Mouse (Mus musculus) thymus, postnatal 10 days (tissue): ENCODE measurements around the gene Rbms3.

Source experiments
- DNase-seq, 2 experiments: peaks; one replicate each; pipeline ENCODE4 v3.0.0; 2021; ENCODE audit warnings: low spot score in 2 of 2

Rbms3 gene

DNA sequence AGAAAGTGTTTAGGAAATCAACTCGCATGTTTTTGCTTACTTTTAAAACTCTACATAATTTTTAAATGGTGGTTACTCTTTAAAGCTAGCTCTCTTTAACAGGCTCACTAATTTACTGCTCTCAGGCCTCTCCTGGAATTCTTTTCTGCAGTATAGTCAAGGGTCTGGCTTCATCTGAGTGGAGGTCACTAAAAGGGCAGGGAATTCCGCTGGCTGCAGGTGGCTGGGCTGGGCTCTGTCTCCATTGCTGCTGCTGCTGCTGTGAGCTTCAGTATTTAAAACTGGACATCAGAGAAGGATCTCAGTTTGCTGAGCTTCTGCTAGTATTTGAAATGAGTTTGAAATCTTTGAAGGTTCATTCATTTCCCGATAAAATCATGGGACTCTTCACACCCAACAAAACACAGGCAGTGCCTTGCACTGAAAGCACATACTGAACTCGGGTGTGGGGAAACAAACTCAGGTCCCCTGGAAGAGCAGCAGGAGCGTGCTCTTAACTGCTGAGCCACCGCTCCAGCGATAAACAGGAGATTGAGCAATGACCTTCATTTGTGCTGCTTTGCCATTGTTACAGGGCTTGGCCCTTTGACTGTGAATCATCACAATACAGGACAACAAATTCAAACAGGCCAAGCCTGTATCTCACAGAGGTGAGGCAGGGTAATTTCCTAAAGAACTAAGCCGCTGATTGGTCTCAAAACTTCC is 990.0 kb downstream of the Rbms3 start:
- DNase-seq: no peak

- no peak for DNase-seq
Measured at GRCm38 (mm10) chr9:116633786-116634185, 995.9 kb downstream of the Rbms3 start.

DNA sequence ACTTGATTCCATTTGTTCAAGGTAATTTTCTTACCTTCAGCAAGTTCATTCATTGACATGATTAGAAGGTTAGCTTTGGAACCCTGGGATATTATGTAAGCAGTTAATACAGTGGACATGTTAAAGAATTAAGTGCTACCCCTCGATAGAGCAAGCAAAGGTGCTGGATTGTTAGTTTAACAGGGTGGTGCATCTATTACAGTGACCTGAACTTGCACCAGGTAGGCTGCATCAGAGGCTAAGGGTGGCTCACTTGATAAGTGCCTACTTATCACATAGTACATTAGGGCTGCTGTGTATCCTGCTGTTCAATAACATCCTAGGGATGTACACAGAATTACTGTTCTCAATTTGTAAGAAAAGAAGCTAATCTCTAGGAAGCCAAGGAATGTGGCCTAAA is 996.6 kb downstream of the Rbms3 start:
- no peak for DNase-seq

GRCm38 (mm10) chr9:116631816-116632215 is 997.9 kb downstream of the Rbms3 start:
- DNase-seq: no peak

GRCm38 (mm10) chr9:116630805-116631204 is 998.9 kb downstream of the Rbms3 start:
- no peak for DNase-seq

DNA sequence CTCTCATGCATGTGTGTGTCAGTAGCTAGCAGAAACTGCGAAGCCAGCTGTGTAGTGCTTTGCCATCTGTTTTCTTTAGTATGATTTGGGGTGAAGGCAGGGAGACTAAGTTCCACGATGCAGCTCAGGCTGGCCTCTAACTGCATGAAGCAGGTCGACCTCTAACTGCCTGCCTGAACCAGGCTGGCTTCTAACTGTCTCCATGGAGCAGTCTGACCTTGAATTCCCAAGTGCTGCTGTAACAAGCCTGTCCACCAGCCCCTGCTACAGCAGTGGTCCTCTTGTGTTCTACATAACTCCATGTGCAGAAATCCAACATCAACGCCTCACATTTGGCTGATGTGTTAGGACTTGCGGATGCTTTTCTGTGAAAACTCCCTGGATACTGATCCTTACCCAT is 1009.3 kb downstream of the Rbms3 start:
- DNase-seq: no peak

DNA sequence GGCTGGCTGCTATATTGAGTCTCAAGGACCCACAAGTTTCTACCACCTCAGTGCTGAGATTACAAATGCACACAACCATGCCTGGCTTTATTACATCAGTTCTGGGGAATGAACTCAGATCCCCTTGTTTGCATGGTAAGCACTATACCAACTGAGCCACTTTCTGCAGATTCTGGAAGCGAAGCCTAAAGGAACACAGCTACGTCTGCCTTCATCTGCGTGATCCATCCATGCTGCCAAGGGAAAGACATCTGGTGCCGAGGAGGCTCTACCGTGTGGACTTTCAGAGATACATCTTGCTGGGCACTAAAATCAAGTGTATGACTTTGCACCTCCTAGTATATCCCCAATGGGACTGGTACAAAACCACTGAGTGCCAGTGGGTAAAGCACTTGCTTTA is 1010.8 kb downstream of the Rbms3 start:
- no peak for DNase-seq

DNA sequence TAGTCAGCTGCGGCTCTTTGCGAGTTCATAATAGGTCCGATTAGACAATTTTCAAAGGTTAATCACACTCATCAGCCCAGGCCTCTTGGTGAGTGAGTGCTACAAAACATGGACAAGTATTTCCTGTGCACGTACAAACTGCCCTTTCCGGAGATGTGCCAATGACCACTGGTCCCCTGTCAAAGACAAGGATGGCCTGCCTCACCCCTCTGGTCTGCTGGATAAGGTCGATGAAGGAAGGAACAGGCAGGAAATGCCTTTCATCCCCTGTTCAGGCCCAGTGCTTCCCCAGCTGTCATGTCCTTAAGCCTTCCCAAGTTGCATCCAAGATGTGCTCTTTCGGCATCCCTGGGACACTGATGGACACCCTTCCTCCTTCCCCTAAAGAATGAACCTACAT is 1016.4 kb downstream of the Rbms3 start:
- no peak for DNase-seq

DNA sequence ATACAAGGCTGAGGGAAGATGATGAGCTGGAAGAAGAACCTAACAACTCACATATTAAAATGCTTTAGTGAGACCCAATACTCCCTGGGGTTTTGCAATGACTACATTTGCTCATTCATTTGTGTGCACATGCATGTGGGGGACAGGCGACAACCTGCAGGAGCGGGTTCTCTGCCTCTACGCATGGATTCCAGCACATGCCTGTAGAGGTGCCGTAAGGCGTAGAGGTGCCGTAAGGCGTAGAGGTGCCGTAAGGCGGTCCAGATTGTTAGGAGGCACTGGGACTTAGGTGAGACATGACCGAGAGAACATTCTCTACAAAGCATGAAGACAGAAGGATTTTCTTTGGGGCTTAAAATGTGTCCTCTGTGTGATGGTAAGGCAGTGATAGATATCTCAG is 1033.7 kb downstream of the Rbms3 start:
- no peak for DNase-seq

GRCm38 (mm10) chr9:116592486-116592885 is 1037.2 kb downstream of the Rbms3 start:
- no peak for DNase-seq

- DNase-seq: no peak
Measured at GRCm38 (mm10) chr9:116591071-116591470, 1038.6 kb downstream of the Rbms3 start.

DNA sequence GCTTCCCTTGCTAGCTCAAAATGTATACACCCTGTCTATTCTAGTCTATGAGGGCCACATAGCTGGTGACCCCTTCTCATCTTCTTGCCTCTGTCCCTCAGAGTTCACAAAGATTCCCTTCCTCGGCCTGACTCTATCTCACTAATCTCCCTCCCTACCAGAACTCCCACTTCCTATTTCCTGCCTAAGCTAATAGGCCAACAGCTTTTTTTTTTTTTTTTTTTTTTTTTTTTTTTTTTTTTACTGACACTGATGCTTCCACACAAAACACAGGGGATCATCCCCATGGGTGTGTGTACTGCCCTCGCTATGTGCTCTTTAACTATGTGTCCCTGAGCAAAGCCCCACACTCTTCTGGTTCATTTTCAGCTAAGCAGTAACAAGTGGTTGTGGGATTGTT is 1060.0 kb downstream of the Rbms3 start:
- DNase-seq: no peak

DNA sequence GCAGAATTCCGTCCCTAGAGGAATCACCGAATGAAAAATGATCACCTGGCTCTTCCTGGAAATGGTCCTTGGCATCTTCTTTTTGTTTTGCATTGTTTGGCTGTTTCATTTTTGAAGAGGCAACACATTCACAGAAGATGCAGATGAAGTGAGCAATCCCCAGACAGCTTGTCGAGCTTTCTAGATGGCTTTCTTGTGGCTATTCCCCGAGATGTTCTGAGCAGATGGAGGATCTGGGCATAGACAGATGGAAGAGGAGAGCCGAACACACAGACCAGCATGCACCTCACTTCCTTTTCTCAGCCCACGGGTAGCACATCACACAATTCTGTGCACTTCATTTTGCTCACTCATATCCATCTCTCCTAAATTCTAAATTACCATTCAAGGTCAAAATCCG is 1063.0 kb downstream of the Rbms3 start:
- DNase-seq: no peak

DNA sequence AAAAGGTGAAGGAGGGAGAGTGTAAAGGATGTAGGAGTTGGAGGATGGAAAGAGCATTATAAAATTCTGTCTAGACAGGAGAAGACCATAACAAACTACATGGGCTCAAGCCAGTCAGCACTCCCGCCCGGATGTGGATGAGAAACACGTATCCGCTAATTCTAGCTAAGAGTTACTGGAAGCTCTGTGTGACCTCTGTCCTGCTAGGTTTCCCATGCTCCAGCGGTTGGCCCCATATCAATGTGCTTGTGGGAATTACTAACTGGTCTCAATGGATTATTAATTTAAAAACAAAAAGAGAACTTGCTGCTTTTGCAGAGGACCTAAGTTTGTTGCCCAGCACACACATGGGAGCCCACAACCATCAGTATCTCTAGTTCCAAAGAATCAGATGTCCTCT is 1071.9 kb downstream of the Rbms3 start:
- DNase-seq: no peak

DNA sequence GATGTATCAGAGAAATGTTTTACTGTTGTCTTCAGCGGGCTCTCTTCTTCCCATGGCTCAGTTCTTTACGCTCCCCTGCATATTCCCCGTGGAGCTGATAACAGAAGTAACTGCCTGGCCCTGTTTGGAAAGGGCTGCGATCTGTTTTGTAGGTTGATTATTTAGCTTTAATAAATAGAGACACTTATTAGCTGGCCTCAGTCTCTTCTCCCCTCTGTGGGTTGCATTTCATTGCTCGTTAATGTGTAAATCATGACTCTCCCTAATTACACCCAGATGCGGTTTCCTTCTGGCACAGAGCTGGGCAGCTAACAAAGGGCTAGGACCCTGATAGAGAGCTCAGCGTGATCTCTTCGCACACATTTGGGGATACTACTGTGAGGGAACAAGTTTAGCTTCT is 1073.1 kb downstream of the Rbms3 start:
- no peak for DNase-seq

DNA sequence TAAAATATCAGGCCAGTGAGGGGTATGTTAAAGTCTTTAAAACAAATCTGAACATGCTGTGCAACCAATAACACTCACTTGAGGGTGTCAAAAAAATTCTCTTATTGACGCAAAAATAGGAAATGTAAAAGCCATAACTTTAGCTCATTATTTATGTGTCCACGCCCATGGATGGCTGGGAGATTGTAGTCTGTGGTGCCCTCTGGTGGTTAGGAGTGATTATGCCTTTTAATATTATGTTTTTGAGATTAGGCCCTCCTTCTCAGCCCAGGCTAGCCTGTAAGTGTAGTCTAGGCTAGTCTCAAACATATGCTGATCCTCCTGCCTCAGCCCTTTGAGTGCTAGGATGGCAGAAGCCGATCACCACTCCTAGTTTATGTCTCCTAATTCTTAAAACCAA is 1076.5 kb downstream of the Rbms3 start:
- peak in 1 of 2 experiments; percentile 26 for DNase-seq

GRCm38 (mm10) chr9:116546156-116546555 is 1083.6 kb downstream of the Rbms3 start:
- DNase-seq: no peak

GRCm38 (mm10) chr9:116542793-116543192 is 1086.9 kb downstream of the Rbms3 start:
- DNase-seq: no peak

GRCm38 (mm10) chr9:116541976-116542375 is 1087.7 kb downstream of the Rbms3 start:
- no peak for DNase-seq

GRCm38 (mm10) chr9:116535709-116536108 is 1094.0 kb downstream of the Rbms3 start:
- DNase-seq: peak in 1 of 2 experiments; percentile 21

DNA sequence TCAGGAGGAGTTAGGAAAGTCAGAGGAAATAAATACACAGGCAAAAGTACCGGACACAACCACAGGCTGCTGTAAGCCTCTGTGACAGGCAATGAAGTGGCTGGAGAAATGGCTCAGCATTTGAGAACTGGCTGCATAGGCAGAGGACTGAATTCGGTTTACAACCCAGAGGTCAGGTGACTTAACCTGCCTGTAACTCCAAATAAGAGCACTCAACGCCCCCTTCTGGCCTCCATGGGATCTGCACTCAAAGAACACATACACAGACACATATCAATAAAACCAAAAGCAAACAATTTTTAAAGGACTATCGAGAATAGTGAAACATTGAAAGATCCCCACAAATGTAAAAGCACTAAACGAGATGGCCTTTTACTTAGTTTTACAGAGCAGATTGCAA is 1096.3 kb downstream of the Rbms3 start:
- DNase-seq: no peak

GRCm38 (mm10) chr9:116531121-116531520 is 1098.6 kb downstream of the Rbms3 start:
- no peak for DNase-seq

- DNase-seq: no peak
Measured at GRCm38 (mm10) chr9:116524386-116524785, 1105.3 kb downstream of the Rbms3 start.
